Mouse (Mus musculus) kidney, adult 2 months (tissue): ENCODE data around the gene Kdm4b. TPM values are rescaled to one million over a fixed set of nuclear protein-coding genes. Genes with fewer than 3 reads are reported as not detected.

ENCODE experiments used
- DNase-seq: peaks from one replicate; pipeline ENCODE4 v3.0.0; 2021
- H3K27ac ChIP-seq: fragments of 200-500 bp; 2 replicates; pipeline ENCODE4 v1.5.1; 2012; ENCODE audit warnings: low read depth, low read length, control low read depth, inconsistent platforms; ENCODE audit not compliant: insufficient read depth
- H3K27me3 ChIP-seq: fragments of 200-500 bp; replicated peaks from 2 replicates; pipeline ENCODE4 v1.6.1; 2012; ENCODE audit warnings: mild to moderate bottlenecking, moderate library complexity, low read length, inconsistent platforms; ENCODE audit not compliant: control insufficient read depth, insufficient read depth
- H3K36me3 ChIP-seq: fragments of 200-500 bp; 2 replicates; pipeline ENCODE4 v1.6.1; 2012; ENCODE audit warnings: mild to moderate bottlenecking, moderate library complexity, low read length, inconsistent platforms; ENCODE audit not compliant: control insufficient read depth, insufficient read depth
- H3K4me1 ChIP-seq: fragments of 200-500 bp; 2 replicates; pipeline ENCODE4 v1.6.1; 2011; ENCODE audit warnings: low read length; ENCODE audit not compliant: control insufficient read depth, insufficient read depth
- H3K4me3 ChIP-seq: fragments of 200-500 bp; 2 replicates; pipeline ENCODE4 v1.5.1; 2011; ENCODE audit warnings: mild to moderate bottlenecking, low read depth, low read length, control low read depth; ENCODE audit not compliant: insufficient read depth
- CTCF ChIP-seq: fragments of 200-500 bp; conservative IDR thresholded peaks from 2 replicates; pipeline ENCODE4 v1.5.1; 2011; ENCODE audit warnings: low read depth, mild to moderate bottlenecking, control low read depth, low read length, moderate library complexity, mixed read lengths; ENCODE audit not compliant: insufficient read depth, insufficient read length
- POLR2A ChIP-seq: fragments of 200-500 bp; IDR thresholded peaks from one replicate; pipeline ENCODE4 v1.6.1; 2011; ENCODE audit warnings: low read depth, low read length, control low read depth
- WGBS: fragments of 180-500 bp; shearing (Covaris S2); methylation state at CpG from one replicate; pipeline ENCODE4 v1.1.7; 2018; 5-methylcytosine and 5-hydroxymethylcytosine counted together
- polyA plus RNA-seq: library from polyadenylated mRNA; depleted of rRNA; stranded (reverse); fragments of >200 nt; gene quantifications from 2 replicates; pipeline ENCODE4 v1.2.3, GENCODE M21; 2012

Gene Kdm4b
- polyA plus RNA-seq, 1 experiment = 21.6 TPM

GRCm38 (mm10) chr17:56291171-56291511 is 34.7 kb upstream of the Kdm4b start:
- Histone ChIP-seq H3K4me3 (peak overlapping the region; percentile 33), H3K27ac (peak overlapping the region; percentile 87), H3K27me3 (no peaks in the 10 kb centered on the region), H3K4me1 (peaks cover 19% of the 10 kb centered on the region), H3K36me3 (no peaks in the 10 kb centered on the region)
- TF ChIP-seq CTCF (peak; percentile 82), POLR2A (no peak)
- 1% methylated on average over 16 of the region's 16 CpGs for WGBS
- DNase-seq = peak; percentile 95

- no peak for DNase-seq
- Histone ChIP-seq H3K27ac (peak overlapping the region; percentile 87; the same call in 1 of the 2 replicates), H3K36me3 (no peaks in the 10 kb centered on the region), H3K4me3 (no peak overlapping the region), H3K27me3 (no peaks in the 10 kb centered on the region), H3K4me1 (peaks cover 19% of the 10 kb centered on the region)
- WGBS = 62% methylated on average over 7 of the region's 7 CpGs
- no peak for TF ChIP-seq CTCF
- TF ChIP-seq POLR2A = no peak
Measured at GRCm38 (mm10) chr17:56291826-56292475, 33.9 kb upstream of the Kdm4b start.

- DNase-seq = no peak
- peaks cover 17% of the 10 kb centered on the region for H3K4me1 ChIP-seq
Measured at GRCm38 (mm10) chr17:56292531-56293222, 33.2 kb upstream of the Kdm4b start, which contains the start of gene Plin3. Gene Plin3, minus strand, starts transcription at chr17:56292873.

GRCm38 (mm10) chr17:56293291-56293690 is 32.6 kb upstream of the Kdm4b start:
- Histone ChIP-seq H3K27me3 (no peaks in the 10 kb centered on the region), H3K4me3 (no peak overlapping the region), H3K36me3 (no peaks in the 10 kb centered on the region), H3K4me1 (peaks cover 11% of the 10 kb centered on the region), H3K27ac (no peak overlapping the region)
- no peak for DNase-seq
- TF ChIP-seq CTCF (no peak), POLR2A (no peak)
- WGBS = 78% methylated on average over 1 of the region's 1 CpGs

More at GRCm38 (mm10) chr17:56292531-56293222, 33.2 kb upstream of the Kdm4b start, which contains the start of gene Plin3:
- no peak within 1 kb of the TSS for H3K4me3 ChIP-seq
- H3K27ac ChIP-seq = peak within 1 kb of the TSS; percentile 87; the same call in 1 of the 2 replicates
- H3K36me3 ChIP-seq = no peaks in the 10 kb centered on the region
- WGBS = 84% methylated on average over 4 of the region's 4 CpGs
- H3K27me3 ChIP-seq = no peaks in the 10 kb centered on the region
- TF ChIP-seq POLR2A = no peak
- TF ChIP-seq CTCF = no peak

GRCm38 (mm10) chr17:56294241-56294640 is 31.6 kb upstream of the Kdm4b start:
- no peak overlapping the region for H3K27ac ChIP-seq
- no peak for DNase-seq
- H3K4me3 ChIP-seq = no peak overlapping the region
- peaks cover 11% of the 10 kb centered on the region for H3K4me1 ChIP-seq
- TF ChIP-seq POLR2A = no peak
- TF ChIP-seq CTCF = no peak
- H3K36me3 ChIP-seq = no peaks in the 10 kb centered on the region
- H3K27me3 ChIP-seq = no peaks in the 10 kb centered on the region
- 90% methylated on average over 19 of the region's 19 CpGs for whole genome bisulfite sequencing

- Histone ChIP-seq H3K4me1 (peaks cover 7% of the 10 kb centered on the region), H3K27ac (no peak overlapping the region), H3K36me3 (no peaks in the 10 kb centered on the region), H3K4me3 (no peak overlapping the region), H3K27me3 (no peaks in the 10 kb centered on the region)
- DNase-seq = no peak
- 70% methylated on average over 1 of the region's 1 CpGs for WGBS
- no peak for TF ChIP-seq CTCF
Measured at GRCm38 (mm10) chr17:56296201-56296600, 29.7 kb upstream of the Kdm4b start.

GRCm38 (mm10) chr17:56298238-56298637 is 27.6 kb upstream of the Kdm4b start:
- DNase-seq = no peak

More at GRCm38 (mm10) chr17:56298238-56298637, 27.6 kb upstream of the Kdm4b start:
- H3K36me3 ChIP-seq = no peaks in the 10 kb centered on the region
- no peak overlapping the region for H3K4me3 ChIP-seq
- 91% methylated on average over 1 of the region's 1 CpGs for WGBS
- peaks cover 7% of the 10 kb centered on the region; the same call in 1 of the 2 replicates for H3K4me1 ChIP-seq
- no peak for TF ChIP-seq CTCF
- no peak for TF ChIP-seq POLR2A
- no peak overlapping the region for H3K27ac ChIP-seq
- H3K27me3 ChIP-seq = no peaks in the 10 kb centered on the region
